Mouse (Mus musculus): ENCODE results near the gene Psrc1.

DNA sequence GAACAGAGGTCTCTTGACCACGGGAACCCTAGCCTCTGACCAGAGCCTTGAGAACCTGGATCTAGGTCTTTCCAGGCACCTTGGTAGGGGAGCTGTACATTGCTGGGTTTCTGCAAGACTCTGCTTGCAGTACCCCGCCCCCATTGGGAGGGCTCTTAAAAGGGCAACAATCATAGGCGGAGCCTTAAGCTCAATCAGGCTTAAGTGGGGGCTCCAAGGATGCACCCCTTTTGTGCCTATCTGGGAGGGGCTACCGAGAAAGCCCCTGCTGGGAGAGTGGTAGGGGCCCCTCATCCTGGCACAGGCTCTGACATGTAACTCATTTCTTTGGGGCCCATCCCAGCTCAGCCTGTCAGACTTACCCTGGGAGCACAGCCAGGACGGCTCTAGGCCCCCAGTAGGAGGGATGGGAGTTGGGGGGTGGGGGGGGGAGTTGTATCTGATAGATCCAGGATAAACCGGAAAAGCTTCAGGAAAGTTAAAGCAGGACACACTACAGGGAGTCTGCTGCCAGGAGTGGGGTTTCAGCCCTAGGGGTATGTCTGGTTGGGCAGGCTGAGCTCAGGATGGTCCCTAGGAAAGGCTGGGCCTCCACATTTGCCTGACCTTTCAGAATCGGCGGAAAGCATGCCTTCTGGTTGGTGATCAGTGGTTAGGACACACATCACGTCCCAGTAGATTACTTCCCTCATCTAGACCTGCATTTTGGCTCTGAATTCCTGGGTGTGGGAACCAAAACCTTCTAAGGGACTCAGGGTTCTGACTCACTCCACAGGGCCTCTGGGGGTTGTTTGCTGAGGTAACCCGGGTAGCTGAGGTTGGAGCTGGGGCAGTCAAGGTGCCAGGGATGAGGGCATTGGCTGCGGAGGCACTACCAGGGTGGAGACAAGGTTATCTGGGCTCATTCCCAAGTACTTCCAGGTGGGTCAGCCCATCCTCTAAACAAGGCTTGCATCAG, 40.5 kb downstream of the Psrc1 start:
- TF ChIP-seq CTCF (IDR thresholded peaks at IDR 0.05; ENCODE audit: borderline replicate concordance, extremely low read depth, insufficient read depth, insufficient read length), result no peak
- TF ChIP-seq POLR2A (IDR thresholded peaks at IDR 0.05; ENCODE audit: borderline replicate concordance, extremely low read depth, insufficient read depth, insufficient read length, poor library complexity, severe bottlenecking), result no peak
